15 mouse cellular contexts compared by ENCODE assay signal in the genomic region with DNA sequence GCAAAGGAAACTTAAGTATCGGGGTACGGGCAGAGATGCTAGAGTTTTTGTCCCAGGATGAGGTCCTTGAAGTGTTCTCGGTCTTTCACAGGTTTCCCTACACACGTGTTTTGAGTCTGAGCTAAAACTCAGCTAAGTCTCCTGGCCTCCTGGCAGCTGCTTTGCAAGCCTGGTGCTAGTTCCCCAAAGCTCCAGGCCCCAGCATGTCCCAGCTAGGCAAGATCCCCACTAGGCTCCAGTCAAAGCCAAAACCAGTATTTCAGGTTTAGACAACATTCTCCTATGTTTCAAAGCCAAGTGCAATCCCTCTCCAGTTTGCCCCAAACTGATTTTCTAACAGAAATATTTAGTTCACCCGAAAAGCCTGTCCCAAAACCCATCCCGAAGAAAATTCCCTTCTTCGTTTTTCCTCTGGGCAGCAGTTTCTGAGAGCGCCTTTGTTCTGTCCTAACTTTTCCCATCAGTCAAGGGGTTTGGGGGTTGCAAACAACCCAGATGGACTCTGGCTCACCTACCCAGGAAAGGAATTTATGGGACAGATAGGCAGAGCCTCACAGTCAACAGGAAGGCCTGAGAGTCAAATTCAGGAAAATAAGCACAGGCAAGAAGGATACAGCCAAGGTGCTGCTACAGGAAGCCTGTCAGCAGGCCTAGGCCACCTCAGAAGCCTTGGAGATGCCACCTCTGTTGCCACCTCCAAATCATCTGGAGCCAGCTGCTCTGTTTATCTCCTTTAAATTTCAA.
DNase-seq lines count a peak whose midpoint lies in the region; ATAC-seq and TF ChIP-seq lines count a peak whose summit lies in the region.
"Had no signal": no experiment of that assay in that cellular context is flagged by ENCODE, and none has a peak within 500 bp of the region (broad histone marks: within the 10 kb centered on the region; RNA-seq: fewer than 3 reads in every experiment).

No protein-coding gene starts in this region.

- WGBS in kidney, adult 2 months, result 63% methylated on average over 8 of the region's 8 CpGs
- WGBS in kidney, embryonic 14.5 days, result 84% methylated on average over 8 of the region's 8 CpGs
- WGBS in limb, embryonic 15.5 days, result 70% methylated on average over 8 of the region's 8 CpGs

- H3K9me3 ChIP-seq in kidney, embryonic 14.5 days (ENCODE audit: control insufficient read depth, low read length), result no peaks in the 10 kb centered on the region
- no peaks in the 10 kb centered on the region for H3K9me3 ChIP-seq in limb, embryonic 15.5 days
- H3K9me3 ChIP-seq: heart, embryonic 12.5 days; hindbrain, embryonic 10.5 days had no signal

- ATAC-seq in kidney, embryonic 14.5 days (ENCODE audit: low FRiP score, low TSS enrichment), result no peak
- ATAC-seq in limb, embryonic 15.5 days (ENCODE audit: insufficient number of reproducible peaks, low FRiP score, low TSS enrichment, low read depth), result no peak
- ATAC-seq: forebrain, embryonic 14.5 days had no signal

- peaks cover 16% of the 10 kb centered on the region; the same call in 1 of the 2 replicates for H3K4me1 ChIP-seq in kidney, adult 2 months (ENCODE audit: control insufficient read depth, insufficient read depth, low read length)
- no peaks in the 10 kb centered on the region for H3K4me1 ChIP-seq in kidney, embryonic 14.5 days (ENCODE audit: control insufficient read depth, insufficient read depth, low read length)
- H3K4me1 ChIP-seq in limb, embryonic 15.5 days, result peaks cover 8% of the 10 kb centered on the region; the same call in 1 of the 2 replicates

- H3K4me2 ChIP-seq in kidney, embryonic 14.5 days (replicated peaks; ENCODE audit: low read depth, low read length), result no peak overlapping the region
- H3K4me2 ChIP-seq in limb, embryonic 15.5 days, result no peak overlapping the region
- H3K4me2 ChIP-seq: heart, embryonic 12.5 days had no signal

- intact Hi-C loops in gastrocnemius, adult 2 months (cut with DNase I), result no loop called here

- TF ChIP-seq CTCF in kidney, adult 2 months (conservative IDR thresholded peaks at IDR 0.05; ENCODE audit: insufficient read depth, insufficient read length, low read depth, low read length), result no peak
- no peak for TF ChIP-seq CTCF in gastrocnemius, adult 2 months (IDR thresholded peaks at IDR 0.05)

- 0 out of 2 replicates have a peak overlapping the region, but pooled peaks have one; percentile 30 for H3K27ac ChIP-seq in kidney, adult 2 months (ENCODE audit: insufficient read depth, low read depth, low read length)
- H3K27ac ChIP-seq in kidney, embryonic 14.5 days (ENCODE audit: low read depth, low read length), result no peak overlapping the region
- H3K27ac ChIP-seq in limb, embryonic 15.5 days, result peak overlapping the region; percentile 76
- no peak overlapping the region for H3K27ac ChIP-seq in gastrocnemius, adult 2 months
- H3K27ac ChIP-seq: hindbrain, embryonic 10.5 days; midbrain, embryonic 10.5 days had no signal

- H3K9ac ChIP-seq in kidney, embryonic 14.5 days (ENCODE audit: low read depth, low read length), result no peak overlapping the region
- H3K9ac ChIP-seq in limb, embryonic 15.5 days, result no peak overlapping the region
- H3K9ac ChIP-seq: heart, embryonic 12.5 days had no signal

- no peaks in the 10 kb centered on the region for H3K27me3 ChIP-seq in kidney, adult 2 months (replicated peaks; ENCODE audit: control insufficient read depth, insufficient read depth, low read length)
- no peaks in the 10 kb centered on the region for H3K27me3 ChIP-seq in kidney, embryonic 14.5 days (ENCODE audit: control insufficient read depth, insufficient read depth, low read length)
- H3K27me3 ChIP-seq in limb, embryonic 15.5 days, result no peaks in the 10 kb centered on the region
- H3K27me3 ChIP-seq: heart, embryonic 12.5 days had no signal

- H3K36me3 ChIP-seq in kidney, adult 2 months (ENCODE audit: control insufficient read depth, insufficient read depth, low read length), result no peaks in the 10 kb centered on the region
- H3K36me3 ChIP-seq in kidney, embryonic 14.5 days (ENCODE audit: control insufficient read depth, insufficient read depth, low read length), result peaks cover 26% of the 10 kb centered on the region
- no peaks in the 10 kb centered on the region for H3K36me3 ChIP-seq in limb, embryonic 15.5 days

- peak; percentile 44 for DNase-seq in kidney, adult 2 months
- peak; percentile 37 to 52 for DNase-seq in urinary bladder, postnatal 36 days (ENCODE audit: low spot score in 2 of 2)
- DNase-seq in urinary bladder, postnatal 10 days (ENCODE audit: low spot score), result no peak
- no peak for DNase-seq in cerebellum, adult 9-11 months
- no peak for DNase-seq in gastrocnemius, adult 2 months
- DNase-seq in right cerebral cortex, adult 18-20 months, result no peak
- DNase-seq: cerebellum, adult 18-20 months; gastrocnemius, postnatal 25 days; left cerebral cortex, postnatal 4 days had no signal

- TF ChIP-seq POLR2A in kidney, adult 2 months (IDR thresholded peaks at IDR 0.05; ENCODE audit: low read depth, low read length), result no peak

- no peak overlapping the region for H3K4me3 ChIP-seq in kidney, adult 2 months (ENCODE audit: insufficient read depth, low read depth, low read length)
- no peak overlapping the region for H3K4me3 ChIP-seq in kidney, embryonic 14.5 days (ENCODE audit: low read length)
- no peak overlapping the region for H3K4me3 ChIP-seq in limb, embryonic 15.5 days
- H3K4me3 ChIP-seq in gastrocnemius, adult 2 months, result no peak overlapping the region
- H3K4me3 ChIP-seq: heart, embryonic 12.5 days; hindbrain, embryonic 10.5 days; midbrain, embryonic 10.5 days had no signal

Comparison
In these comparisons a context has a peak if more than half of its experiments do, and no peak if none do; other contexts are left out.
1. DNase-seq: peak in kidney, adult 2 months (single experiment) and urinary bladder, postnatal 36 days (2 of 2); none in urinary bladder, postnatal 10 days (single experiment), cerebellum, adult 9-11 months (single experiment), gastrocnemius, adult 2 months (single experiment) and right cerebral cortex, adult 18-20 months (single experiment).
2. H3K27ac ChIP-seq: peak in kidney, adult 2 months (single experiment) and limb, embryonic 15.5 days (single experiment); none in kidney, embryonic 14.5 days (single experiment) and gastrocnemius, adult 2 months (single experiment).